Mouse (Mus musculus): ENCODE results near the gene Tmem102.

Gene Tmem102

DNA sequence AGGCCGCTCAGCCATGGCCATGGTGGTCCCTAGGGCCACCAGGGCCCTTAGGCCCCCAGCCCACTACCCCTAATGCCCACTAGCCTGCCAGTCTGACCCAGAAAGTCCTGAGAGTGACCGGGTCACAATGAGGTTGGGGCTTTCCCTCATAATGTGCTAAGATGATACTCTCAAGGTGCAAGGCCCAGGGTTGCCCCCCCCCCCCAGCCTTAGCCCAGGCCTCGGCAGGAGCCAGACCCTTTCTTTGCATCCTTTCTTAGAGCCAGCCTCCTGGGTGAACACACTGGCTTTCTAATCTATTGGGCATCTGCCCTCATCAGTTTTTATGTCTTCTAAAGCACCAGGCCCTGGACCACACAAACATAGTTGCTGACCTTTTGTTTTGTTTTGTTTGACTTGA is 16.7 kb upstream of the Tmem102 start, which contains the start of gene Spem1:
Gene Spem1 (minus strand): TSS at position 101 of the 400 bp plus-strand sequence.
- DNase-seq (ENCODE audit: low spot score in 2 of 2), result no peak

DNA sequence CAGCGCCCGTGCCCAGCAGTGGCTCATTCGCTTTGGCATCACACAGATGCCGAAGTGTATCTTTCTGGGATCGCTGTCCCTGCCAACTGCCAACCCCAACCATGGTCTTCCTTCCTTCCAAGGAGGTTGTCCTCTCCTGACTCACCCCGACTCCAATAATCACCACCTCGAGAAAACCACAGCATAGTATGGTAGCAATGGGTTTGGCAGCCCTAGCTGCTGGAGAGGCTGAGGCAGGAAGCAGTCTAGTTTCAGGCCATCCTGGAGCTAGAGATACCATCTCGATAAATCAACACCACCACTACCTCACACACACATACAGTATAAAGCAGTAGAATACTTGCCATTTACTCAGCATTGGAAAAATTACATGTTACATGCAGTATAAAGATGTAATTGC is 13.4 kb upstream of the Tmem102 start:
- DNase-seq (ENCODE audit: low spot score in 2 of 2), result no peak

DNA sequence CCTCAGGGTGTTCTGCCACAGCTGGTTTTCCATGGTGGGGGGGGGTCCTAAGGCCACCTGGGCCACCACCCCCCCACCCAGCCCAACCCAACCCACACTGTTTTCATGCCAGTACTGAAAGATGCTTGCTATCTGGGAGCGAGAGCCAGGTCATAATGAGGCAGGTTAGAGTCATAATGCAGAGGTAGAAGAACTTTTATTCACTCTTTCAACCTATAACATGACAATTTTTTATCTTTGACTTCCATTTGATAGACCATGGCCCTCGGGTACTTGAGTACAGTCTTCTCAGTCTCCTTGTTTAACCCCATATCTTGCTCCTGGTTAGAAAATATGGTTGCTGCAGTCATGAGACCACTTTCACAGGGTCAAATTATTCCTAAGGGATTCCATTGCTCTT is 12.9 kb upstream of the Tmem102 start, which contains the start of gene Spem2:
Gene Spem2 (minus strand): TSS at position 101 of the 400 bp plus-strand sequence.
- no peak for DNase-seq (ENCODE audit: low spot score in 2 of 2)

DNA sequence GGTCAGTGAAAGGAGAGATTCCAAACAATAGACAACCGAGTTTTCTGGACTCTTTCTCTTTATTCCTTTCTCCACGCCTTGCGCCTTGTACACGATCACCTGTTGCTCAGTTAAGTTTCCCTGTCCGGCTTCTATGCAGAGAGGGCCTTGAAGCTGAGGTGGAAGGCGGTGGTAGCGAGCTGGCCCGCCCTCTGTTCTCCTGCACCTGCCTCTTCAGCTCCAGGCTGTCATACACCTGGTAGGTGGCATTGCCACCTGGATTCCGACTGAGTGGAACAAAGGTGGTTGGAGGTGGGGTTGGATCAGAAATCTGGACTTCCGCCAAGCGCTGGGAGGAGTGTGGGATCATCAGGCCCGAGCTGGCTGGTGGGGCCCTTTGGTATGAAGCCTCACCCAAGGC is 11.1 kb upstream of the Tmem102 start:
- DNase-seq (ENCODE audit: low spot score in 2 of 2), result no peak

DNA sequence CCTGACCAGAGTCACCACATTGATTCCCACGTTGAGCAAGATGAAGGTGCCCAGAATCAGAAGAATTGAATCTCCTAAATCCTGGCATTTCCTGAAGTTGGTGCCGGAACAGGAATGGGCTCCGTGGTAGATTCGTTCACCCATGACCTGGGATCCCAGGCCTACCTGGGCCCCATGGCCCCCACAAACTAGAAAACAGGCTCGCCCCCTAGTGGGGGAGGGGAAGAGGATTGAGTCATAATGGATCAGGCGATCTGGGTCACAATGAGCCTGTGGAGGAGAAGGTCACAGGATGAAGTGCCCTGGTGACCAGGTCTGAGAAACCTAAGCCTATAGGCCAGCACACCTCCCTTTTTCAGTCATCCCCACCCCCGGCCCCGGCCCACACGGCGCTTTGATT is 9.7 kb upstream of the Tmem102 start, which contains the start of gene Gm39566:
Gene Gm39566 (minus strand): TSS at position 144 of the 400 bp plus-strand sequence.
- no peak for DNase-seq (ENCODE audit: low spot score in 2 of 2)

DNA sequence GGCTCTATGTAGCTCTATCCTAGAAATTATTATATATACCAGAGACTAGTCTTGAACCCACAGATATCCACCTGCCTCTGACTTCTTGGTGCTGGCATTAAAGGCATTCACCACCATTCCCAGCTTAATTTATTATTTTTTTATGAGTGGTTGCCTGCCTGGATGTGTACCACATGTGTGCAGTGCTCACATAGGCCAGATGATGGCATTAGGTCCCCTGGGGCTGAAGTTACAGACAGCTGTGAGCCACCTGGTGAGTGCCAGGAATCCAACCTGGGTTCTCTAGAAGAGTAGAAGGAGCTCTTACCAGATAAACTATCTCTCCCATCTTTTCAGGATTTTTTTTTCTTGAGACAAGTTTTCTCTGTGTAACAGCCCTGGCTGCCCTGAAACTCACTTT is 4.9 kb upstream of the Tmem102 start:
- DNase-seq (ENCODE audit: low spot score in 2 of 2), result no peak

DNA sequence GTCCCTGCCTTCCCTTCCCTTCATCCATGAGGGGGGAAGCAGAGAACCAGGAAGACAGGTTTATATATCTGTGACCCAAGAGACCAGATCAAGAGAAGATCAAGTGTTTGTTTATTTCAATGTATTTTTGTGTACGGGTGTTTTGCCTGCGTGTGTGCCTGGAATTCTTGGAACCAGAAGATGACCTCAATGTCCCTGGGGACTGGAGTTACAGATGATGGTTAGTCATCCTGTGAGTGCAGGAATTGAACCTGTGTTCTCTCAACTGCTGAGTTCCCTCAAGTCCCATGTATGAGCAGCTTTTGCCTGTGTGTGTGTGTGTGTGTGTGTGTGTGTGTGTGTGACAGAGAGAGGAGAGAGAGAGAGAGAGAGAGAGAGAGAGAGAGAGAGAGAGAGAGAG is 2.2 kb upstream of the Tmem102 start:
- DNase-seq (ENCODE audit: low spot score in 2 of 2), result no peak

DNA sequence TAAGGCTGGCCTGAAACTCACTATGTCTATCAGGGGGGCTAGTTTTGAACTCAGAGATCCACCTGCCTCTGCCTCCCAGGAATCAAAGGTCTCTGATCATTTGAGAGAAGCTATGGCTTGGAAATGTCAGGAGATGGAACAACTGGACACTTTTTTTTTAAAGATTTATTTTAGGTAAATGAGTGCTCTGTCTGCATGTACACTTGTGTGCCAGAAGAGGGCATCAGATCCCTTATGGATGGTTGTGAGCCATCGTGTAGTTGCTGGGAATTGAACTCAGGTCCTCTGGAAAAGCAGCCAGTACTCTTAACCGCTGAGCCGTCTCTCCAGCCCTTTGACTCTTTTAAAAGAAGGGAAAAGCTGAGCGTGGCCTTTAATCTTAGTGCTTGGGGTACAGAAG is 954 bp upstream of the Tmem102 start:
- DNase-seq (ENCODE audit: low spot score in 2 of 2), result no peak

DNA sequence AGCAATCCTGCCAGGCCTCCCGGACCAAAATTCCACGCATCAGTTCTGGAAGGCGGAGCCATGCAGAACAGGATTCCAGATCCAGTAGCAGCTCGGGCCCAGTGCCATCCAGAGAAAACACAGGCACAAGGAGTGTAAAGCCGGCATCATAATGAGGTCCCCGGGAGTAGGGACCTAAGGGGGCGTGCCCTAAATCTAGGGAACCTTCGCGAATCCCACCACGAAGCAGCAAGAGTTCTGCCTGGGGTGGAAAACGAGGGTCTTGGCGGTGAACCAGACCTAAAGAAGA is 828 bp downstream of the Tmem102 start:
- DNase-seq (ENCODE audit: low spot score in 2 of 2), result peak in 1 of 2 experiments; percentile 16

DNA sequence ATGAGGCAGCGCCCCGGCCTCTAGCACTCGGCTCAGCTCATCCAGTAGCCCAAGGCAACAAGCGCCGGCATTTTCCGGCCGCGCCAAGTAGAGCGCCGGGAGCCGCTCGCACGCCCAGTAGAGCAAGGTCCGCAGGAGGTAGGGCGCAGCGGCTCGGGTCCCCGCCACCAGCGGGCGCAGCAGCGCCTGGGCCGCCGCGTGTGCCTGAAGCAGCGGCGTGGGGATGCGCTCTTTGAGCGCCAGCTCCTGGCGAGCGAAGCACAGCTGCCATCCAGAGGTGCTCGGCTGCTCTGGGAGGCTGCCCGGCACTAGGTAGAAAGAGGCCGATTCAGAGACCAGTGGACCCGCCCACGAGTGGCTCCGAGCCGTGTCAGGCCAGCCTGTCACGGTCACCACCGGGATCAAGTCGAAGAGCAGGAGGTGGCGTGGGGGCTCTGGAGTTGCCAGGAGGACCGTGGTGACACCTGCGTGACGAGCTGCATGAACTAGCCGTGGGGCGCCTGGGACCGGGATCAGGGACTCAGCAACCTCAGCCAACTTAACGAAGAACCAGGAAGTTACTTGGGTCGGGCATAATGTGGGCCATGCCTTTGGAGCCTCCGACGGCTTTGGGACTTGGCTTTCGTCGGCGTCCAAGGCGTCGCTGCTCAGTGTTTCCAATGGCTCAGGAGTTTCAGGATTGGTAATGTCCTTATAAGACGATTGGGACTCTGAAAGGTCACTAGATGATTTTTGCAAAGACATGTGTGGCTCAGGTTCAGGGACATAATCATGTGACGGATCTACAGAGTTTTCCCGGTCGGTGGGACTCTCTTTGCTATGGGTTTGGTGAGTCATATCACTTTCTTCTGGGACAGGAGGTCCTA is 1.4 kb downstream of the Tmem102 start:
- peak; percentile 45 to 62 for DNase-seq (ENCODE audit: low spot score in 2 of 2)

DNA sequence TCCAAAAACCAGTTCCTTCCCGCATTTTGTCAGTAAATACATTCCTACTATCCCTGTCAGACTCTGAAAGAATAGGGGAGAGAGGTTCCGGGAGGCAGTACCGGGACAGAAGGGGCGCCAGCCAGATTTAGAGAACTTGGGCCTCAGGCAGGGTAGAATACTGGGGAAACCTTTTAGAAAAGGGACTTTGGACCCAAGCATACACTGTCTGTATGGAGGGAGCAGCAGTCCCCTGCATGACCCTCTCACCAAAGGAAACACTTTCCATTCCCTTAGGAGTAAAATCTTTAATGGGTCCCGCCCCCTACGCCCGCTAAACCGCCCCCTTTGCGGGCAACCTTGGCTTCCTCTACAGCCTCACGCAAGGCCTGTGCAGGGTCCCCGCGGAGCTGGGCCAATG is 2.1 kb downstream of the Tmem102 start:
- no peak for DNase-seq (ENCODE audit: low spot score in 2 of 2)

DNA sequence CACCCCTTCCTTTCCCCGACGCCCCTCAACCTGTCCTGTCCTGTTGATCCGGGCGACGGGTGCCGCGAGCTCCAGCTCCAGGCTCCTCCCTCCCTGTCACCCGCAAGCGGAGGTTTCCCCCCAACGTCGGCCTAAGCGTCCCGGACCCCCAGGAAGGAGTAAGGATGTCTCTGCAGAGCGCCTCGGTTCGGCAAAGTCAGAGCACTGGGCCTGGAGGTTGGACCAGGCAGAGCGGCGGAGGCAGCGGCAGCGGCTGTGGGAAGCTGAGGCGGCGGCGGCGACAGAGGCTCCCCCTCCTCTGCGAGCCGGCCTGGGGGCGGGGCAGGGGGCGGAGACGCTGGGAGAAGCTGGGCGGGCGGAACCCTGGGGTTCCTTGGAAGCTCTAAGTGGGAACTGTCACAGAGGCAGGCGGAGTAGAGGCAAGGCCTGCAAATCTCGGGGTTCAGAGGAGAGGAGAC is 2.7 kb downstream of the Tmem102 start:
- DNase-seq (ENCODE audit: low spot score in 2 of 2), result peak; percentile 72 to 79

DNA sequence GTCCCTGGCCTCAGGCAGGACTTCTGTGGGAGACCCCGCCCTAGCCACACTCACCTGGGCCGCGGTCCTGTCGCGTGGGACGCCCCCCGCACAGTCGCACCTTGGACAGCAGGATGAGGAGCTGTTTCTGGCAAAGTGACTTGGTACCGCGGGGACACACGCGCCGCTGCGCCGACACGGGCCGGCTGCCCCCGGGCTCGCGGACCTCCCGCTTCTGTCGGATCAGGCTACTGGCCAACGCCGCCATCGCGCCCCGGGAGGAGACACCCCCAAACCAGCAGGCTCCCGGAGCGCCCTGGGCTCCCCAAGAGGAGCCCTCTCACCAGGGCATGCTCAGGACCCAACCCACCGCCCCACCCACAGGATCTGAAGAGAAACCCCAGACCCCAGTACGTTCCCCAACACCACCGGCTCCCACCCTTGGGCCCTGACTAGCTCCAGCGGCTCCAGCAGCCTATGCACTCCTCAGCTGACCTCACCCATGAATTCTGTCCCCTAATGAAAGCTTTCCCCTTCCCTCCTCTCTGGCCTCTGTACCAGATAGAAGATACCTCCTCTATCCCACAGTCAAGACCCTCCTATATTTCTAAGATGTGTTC is 3.9 kb downstream of the Tmem102 start, which contains the start of gene Fgf11:
Gene Fgf11 (minus strand): TSS at position 479 of the 599 bp plus-strand sequence.
- DNase-seq (ENCODE audit: low spot score in 2 of 2), result peak in 1 of 2 experiments; percentile 29

DNA sequence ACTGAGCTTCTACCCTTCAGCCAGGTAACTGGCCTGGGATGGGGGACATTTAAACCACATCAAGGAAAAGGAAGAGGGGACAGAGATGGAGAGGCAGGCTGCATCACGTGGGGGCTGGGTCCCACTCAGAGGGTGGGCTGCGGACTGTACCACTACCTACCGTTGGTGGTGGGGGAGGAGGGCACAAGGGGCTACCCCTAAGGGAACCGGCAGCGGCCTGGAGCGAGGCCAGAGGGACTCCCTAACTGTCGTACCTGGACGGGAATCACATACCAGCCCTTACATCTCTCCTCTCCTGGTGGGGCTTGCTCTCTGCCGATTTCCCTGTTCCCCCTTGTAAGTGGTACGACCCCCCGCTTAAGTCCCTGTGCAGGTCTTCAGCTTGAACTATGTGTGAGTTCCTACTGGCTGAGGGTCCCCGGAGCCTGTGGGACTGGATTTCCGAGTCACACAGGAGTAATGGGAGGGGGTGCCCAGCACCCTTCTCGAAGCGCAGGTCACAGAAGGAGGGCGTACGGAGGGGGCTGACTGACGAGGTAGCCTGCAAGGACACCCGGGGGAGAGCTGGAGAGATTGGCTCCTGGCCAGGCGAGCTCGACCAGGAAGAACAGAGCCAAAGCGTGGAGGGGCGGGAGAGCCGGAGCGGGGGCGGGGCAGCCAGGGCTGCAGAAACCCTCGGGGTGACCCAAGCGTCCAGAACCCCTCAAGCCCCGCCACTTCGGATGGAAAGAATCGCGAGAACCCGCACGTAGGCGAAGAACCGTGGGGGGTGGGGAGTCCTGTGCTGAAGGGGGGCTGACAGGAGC is 4.8 kb downstream of the Tmem102 start:
- DNase-seq (ENCODE audit: low spot score in 2 of 2), result peak in 1 of 2 experiments; percentile 36

DNA sequence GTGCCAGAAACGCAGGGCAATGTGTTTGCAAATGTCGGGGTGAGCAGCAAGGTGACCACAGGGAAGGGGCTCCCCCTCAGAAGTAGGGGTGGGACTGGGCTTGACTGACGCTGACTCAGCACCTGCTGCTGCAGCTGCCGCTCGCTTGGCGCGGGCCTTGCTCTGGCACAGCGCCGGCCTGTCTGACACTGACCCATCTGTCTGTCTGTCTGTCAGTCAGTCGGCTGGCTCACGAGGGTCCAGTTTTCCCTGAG is 5.4 kb downstream of the Tmem102 start:
- no peak for DNase-seq (ENCODE audit: low spot score in 2 of 2)

DNA sequence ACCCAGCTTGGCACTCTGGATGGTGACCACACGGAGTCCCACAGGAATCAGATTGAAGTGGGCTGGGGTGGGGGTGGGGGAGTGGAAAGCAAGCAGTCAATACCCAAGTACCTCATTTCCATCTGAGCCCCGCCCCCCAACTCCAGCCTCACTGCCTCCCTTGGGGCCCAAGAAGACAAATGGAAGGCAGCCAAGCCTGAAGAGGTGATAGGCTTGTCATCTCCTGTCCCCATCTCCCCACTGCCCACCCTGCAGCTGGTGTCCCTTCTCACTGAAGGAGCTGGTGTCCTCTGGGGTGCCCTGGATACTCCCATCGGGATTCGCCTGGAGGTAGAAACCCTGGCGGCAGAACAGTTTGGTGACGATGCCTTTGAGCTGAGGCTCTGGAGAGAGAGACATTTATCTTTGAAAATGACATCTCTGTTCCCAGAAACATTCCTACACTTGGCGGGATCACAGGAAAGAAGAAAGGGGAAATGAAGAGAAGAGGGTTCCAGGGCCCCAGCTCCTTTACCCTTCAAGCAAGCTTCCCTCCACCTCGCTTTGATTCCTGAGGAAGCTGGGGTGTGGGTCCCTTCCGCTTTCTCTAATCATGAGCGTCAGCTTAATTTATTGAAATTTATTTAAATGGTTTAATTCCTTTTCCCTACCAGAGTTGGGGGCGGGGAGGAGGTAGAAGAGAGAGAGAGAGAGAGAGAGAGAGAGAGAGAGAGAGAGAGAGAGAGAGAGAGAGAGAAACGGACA is 5.9 kb downstream of the Tmem102 start:
- DNase-seq (ENCODE audit: low spot score in 2 of 2), result no peak

DNA sequence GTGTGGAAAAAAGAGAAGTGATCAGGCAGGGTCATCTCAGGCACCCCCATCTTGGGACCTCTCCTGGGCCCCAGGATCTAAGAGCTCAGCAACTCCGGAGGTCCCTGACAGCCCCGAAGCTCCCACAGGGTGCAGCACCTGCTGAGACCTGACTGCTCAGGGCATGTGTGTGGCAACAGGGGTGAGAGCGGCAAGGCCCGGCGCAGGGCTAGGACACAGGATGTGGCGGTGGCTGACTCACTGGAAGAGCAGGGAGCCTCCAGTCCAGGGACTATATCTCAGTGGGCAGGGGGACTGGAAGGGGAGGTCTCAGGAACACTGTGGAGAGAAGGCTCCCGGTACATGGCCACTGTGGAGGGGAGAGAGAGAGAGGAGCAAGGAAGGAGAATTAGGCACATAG is 7.5 kb downstream of the Tmem102 start:
- no peak for DNase-seq (ENCODE audit: low spot score in 2 of 2)

DNA sequence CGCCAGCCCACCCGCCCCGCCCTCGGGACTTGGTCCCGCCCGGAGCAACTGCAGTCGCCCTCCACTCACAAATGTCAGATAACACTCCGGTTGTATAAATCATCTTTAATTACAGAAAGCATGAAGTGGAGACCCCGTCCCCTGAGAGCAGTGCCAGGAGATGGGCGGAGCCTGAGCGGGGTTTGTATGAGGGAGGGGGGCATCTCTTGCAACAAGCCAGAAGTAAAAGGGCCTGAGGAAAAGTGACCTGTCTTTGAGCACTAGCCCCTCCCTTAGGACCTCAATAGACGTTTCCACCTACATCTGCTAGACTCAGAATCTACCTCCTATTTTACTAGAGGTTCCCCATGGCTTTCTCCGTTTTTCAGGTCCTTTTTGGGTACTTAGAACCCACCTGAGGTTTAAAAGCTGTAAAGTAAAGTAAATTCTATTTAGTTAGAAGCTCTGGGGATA is 9.4 kb downstream of the Tmem102 start:
- no peak for DNase-seq (ENCODE audit: low spot score in 2 of 2)

DNA sequence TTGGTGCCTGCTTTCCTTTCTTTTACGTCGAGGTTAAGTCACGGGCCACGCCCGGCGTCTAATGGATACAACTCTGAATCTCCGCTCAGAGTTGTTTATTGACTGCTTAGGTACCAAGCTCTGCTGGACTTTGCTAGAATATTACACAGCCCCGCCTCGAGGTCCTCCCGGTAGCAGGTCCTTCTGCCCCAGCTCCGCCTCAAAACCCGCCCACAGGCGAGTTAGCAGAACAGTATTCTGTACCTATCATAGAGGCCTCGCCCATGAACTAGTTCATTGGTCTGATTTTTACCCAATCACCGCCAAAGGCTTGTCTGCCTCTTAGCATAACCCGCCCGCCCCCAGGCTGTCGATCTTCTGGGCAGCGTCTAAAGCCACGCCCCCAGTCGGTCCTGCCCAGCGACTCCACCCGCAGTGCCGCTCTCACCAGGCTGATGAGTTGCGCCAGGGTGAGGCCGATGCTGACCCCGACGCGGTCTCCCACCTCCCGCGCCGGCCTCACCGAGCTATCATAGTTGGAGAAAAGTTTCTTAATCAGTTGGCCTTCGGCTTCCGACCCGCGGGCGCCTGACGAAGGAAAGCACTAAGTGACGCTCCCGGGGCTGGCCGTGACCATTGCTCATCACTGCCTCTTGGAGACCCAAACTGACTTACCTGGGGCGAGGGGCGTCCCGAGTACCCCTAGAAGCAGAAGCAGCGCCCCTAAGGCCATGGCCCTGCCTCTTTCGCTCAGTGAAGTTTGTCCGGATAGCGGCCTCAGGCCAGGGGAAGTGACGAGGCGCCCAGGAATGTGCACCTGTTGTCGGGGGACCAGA is 10.0 kb downstream of the Tmem102 start, which contains the start of gene Chrnb1:
Gene Chrnb1 (minus strand): TSS at position 776 of the 815 bp plus-strand sequence.
- DNase-seq (ENCODE audit: low spot score in 2 of 2), result peak; percentile 80 to 92

DNA sequence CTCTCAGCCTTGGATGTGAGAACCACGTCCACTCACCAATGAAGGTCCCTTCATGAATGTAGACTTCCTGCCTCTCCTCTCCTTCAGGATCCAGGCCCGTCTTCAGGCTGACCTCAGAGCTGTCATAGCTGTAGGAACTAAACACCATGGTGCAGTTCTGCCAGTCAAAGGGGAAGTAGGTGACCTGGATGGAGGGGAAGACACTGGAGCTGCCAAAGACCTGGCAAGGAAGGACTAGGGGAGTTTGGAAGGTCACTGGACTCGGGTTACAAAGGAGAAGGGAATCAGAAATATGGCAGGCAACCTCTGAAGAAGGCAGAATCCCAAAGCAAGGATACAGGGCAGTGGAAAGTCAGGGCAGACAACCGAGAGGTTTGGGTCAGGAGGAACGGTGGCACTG is 12.0 kb downstream of the Tmem102 start:
- no peak for DNase-seq (ENCODE audit: low spot score in 2 of 2)

DNA sequence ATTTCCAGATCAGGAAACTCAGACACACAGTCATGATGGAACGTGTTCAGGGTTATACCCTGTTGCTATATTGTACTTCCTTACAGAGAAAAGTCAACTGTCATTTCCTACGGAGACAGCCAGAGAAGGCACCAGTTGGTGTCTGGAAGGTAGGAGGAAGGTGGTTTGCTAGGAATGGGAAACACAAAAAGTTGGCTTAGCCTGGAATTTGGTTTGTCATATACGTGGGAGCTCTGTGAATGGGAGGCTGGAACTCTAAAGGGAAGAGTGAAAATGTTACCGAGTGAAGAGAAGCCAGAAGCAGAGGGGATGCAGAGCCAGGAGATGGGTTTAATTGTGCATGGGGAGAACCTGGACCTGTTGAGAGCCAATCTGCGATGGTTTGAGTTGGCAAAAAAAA is 14.0 kb downstream of the Tmem102 start:
- no peak for DNase-seq (ENCODE audit: low spot score in 2 of 2)
